Mouse (Mus musculus): Measurements from ENCODE around the gene Il2rb. TPM values are rescaled to one million over a fixed set of nuclear protein-coding genes. Genes with fewer than 3 reads are reported as not detected.

Gene Il2rb
- total RNA-seq, 1 experiment, result 0.62 TPM

GRCm38 (mm10) chr15:78476878-78477277 is 18.2 kb downstream of the Il2rb start:
- H3K4me3 ChIP-seq (ENCODE audit: insufficient read depth in 1 of 2, low read depth in 1 of 2, low read length in 2 of 2, poor library complexity in 1 of 2, severe bottlenecking in 1 of 2), result no peak overlapping the region
- TF ChIP-seq ZC3H11A (IDR thresholded peaks at IDR 0.05; ENCODE audit: borderline replicate concordance, low read depth, low read length) (no peak), ZNF384 (IDR thresholded peaks at IDR 0.05; ENCODE audit: low read depth, low read length) (no peak), MAFK (IDR thresholded peaks at IDR 0.05; ENCODE audit: insufficient read depth, low read depth, low read length) (no peak), CHD2 (IDR thresholded peaks at IDR 0.05; ENCODE audit: low read depth, low read length) (no peak), HCFC1 (IDR thresholded peaks at IDR 0.05; ENCODE audit: borderline replicate concordance, insufficient read depth, low read length) (no peak)
- H3K4me1 ChIP-seq (ENCODE audit: control insufficient read depth in 2 of 2, insufficient read depth in 2 of 2, low read length in 2 of 2, poor library complexity in 1 of 2), result no peaks in the 10 kb centered on the region
- in situ Hi-C loops (cut with MboI; ENCODE audit: low sequenced_read_pairs in 2 of 2, unreplicated experiment in 2 of 2), result no loop called here
- no peaks in the 10 kb centered on the region for H3K9me3 ChIP-seq (ENCODE audit: control insufficient read depth, insufficient read depth, low read depth, low read length)
- H3K36me3 ChIP-seq (ENCODE audit: control insufficient read depth, insufficient read depth, low read length, poor library complexity, severe bottlenecking), result no peaks in the 10 kb centered on the region
- H3K27ac ChIP-seq (ENCODE audit: insufficient read depth, low read depth, low read length, poor library complexity, severe bottlenecking), result no peak overlapping the region
- H3K9ac ChIP-seq (ENCODE audit: insufficient read depth, low read depth, low read length, poor library complexity, severe bottlenecking), result no peak overlapping the region
- no peak for DNase-seq (ENCODE audit: low read depth, low spot score)

GRCm38 (mm10) chr15:78475604-78476031 is 19.5 kb downstream of the Il2rb start:
- TF ChIP-seq MAFK (IDR thresholded peaks at IDR 0.05; ENCODE audit: insufficient read depth, low read depth, low read length) (no peak), HCFC1 (IDR thresholded peaks at IDR 0.05; ENCODE audit: borderline replicate concordance, insufficient read depth, low read length) (no peak), ZNF384 (IDR thresholded peaks at IDR 0.05; ENCODE audit: low read depth, low read length) (no peak), CHD2 (IDR thresholded peaks at IDR 0.05; ENCODE audit: low read depth, low read length) (no peak)
- H3K9me3 ChIP-seq (ENCODE audit: control insufficient read depth, insufficient read depth, low read depth, low read length), result no peaks in the 10 kb centered on the region
- no peaks in the 10 kb centered on the region for H3K36me3 ChIP-seq (ENCODE audit: control insufficient read depth, insufficient read depth, low read length, poor library complexity, severe bottlenecking)
- in situ Hi-C loops (cut with MboI; ENCODE audit: low sequenced_read_pairs in 2 of 2, unreplicated experiment in 2 of 2), result no loop called here
- no peak for DNase-seq (ENCODE audit: low read depth, low spot score)
- H3K4me1 ChIP-seq (ENCODE audit: control insufficient read depth in 2 of 2, insufficient read depth in 2 of 2, low read length in 2 of 2, poor library complexity in 1 of 2), result no peaks in the 10 kb centered on the region
- no peak overlapping the region for H3K27ac ChIP-seq (ENCODE audit: insufficient read depth, low read depth, low read length, poor library complexity, severe bottlenecking)
- no peak overlapping the region for H3K9ac ChIP-seq (ENCODE audit: insufficient read depth, low read depth, low read length, poor library complexity, severe bottlenecking)
- H3K4me3 ChIP-seq (ENCODE audit: insufficient read depth in 1 of 2, low read depth in 1 of 2, low read length in 2 of 2, poor library complexity in 1 of 2, severe bottlenecking in 1 of 2), result no peak overlapping the region

GRCm38 (mm10) chr15:78473442-78473841 is 21.6 kb downstream of the Il2rb start:
- no peaks in the 10 kb centered on the region for H3K4me1 ChIP-seq (ENCODE audit: control insufficient read depth in 2 of 2, insufficient read depth in 2 of 2, low read length in 2 of 2, poor library complexity in 1 of 2)
- no peaks in the 10 kb centered on the region for H3K9me3 ChIP-seq (ENCODE audit: control insufficient read depth, insufficient read depth, low read depth, low read length)
- TF ChIP-seq ZNF384 (IDR thresholded peaks at IDR 0.05; ENCODE audit: low read depth, low read length) (no peak), ZC3H11A (IDR thresholded peaks at IDR 0.05; ENCODE audit: borderline replicate concordance, low read depth, low read length) (no peak), MAFK (IDR thresholded peaks at IDR 0.05; ENCODE audit: insufficient read depth, low read depth, low read length) (no peak), CHD2 (IDR thresholded peaks at IDR 0.05; ENCODE audit: low read depth, low read length) (no peak), HCFC1 (IDR thresholded peaks at IDR 0.05; ENCODE audit: borderline replicate concordance, insufficient read depth, low read length) (no peak)
- no peak overlapping the region for H3K9ac ChIP-seq (ENCODE audit: insufficient read depth, low read depth, low read length, poor library complexity, severe bottlenecking)
- no peak overlapping the region for H3K4me3 ChIP-seq (ENCODE audit: insufficient read depth in 1 of 2, low read depth in 1 of 2, low read length in 2 of 2, poor library complexity in 1 of 2, severe bottlenecking in 1 of 2)
- H3K36me3 ChIP-seq (ENCODE audit: control insufficient read depth, insufficient read depth, low read length, poor library complexity, severe bottlenecking), result no peaks in the 10 kb centered on the region
- in situ Hi-C loops (cut with MboI; ENCODE audit: low sequenced_read_pairs in 2 of 2, unreplicated experiment in 2 of 2), result no loop called here
- DNase-seq (ENCODE audit: low read depth, low spot score), result no peak
- H3K27ac ChIP-seq (ENCODE audit: insufficient read depth, low read depth, low read length, poor library complexity, severe bottlenecking), result no peak overlapping the region

- Histone ChIP-seq H3K9ac (ENCODE audit: insufficient read depth, low read depth, low read length, poor library complexity, severe bottlenecking) (no peak overlapping the region), H3K27ac (ENCODE audit: insufficient read depth, low read depth, low read length, poor library complexity, severe bottlenecking) (no peak overlapping the region), H3K9me3 (ENCODE audit: control insufficient read depth, insufficient read depth, low read depth, low read length) (no peaks in the 10 kb centered on the region), H3K4me3 (ENCODE audit: insufficient read depth in 1 of 2, low read depth in 1 of 2, low read length in 2 of 2, poor library complexity in 1 of 2, severe bottlenecking in 1 of 2) (no peak overlapping the region), H3K4me1 (ENCODE audit: control insufficient read depth in 2 of 2, insufficient read depth in 2 of 2, low read length in 2 of 2, poor library complexity in 1 of 2) (no peaks in the 10 kb centered on the region), H3K36me3 (ENCODE audit: control insufficient read depth, insufficient read depth, low read length, poor library complexity, severe bottlenecking) (no peaks in the 10 kb centered on the region)
- DNase-seq (ENCODE audit: low read depth, low spot score), result no peak
- in situ Hi-C loops (cut with MboI; ENCODE audit: low sequenced_read_pairs in 2 of 2, unreplicated experiment in 2 of 2), result no loop called here
- no peak for TF ChIP-seq HCFC1 (IDR thresholded peaks at IDR 0.05; ENCODE audit: borderline replicate concordance, insufficient read depth, low read length)
- no peak for TF ChIP-seq ZNF384 (IDR thresholded peaks at IDR 0.05; ENCODE audit: low read depth, low read length)
- TF ChIP-seq ZC3H11A (IDR thresholded peaks at IDR 0.05; ENCODE audit: borderline replicate concordance, low read depth, low read length), result no peak
- TF ChIP-seq CHD2 (IDR thresholded peaks at IDR 0.05; ENCODE audit: low read depth, low read length), result no peak
- TF ChIP-seq MAFK (IDR thresholded peaks at IDR 0.05; ENCODE audit: insufficient read depth, low read depth, low read length), result no peak
Observed at GRCm38 (mm10) chr15:78471902-78472301, 23.2 kb downstream of the Il2rb start.

All from ES-E14 (cell line).